In the genomic region with DNA sequence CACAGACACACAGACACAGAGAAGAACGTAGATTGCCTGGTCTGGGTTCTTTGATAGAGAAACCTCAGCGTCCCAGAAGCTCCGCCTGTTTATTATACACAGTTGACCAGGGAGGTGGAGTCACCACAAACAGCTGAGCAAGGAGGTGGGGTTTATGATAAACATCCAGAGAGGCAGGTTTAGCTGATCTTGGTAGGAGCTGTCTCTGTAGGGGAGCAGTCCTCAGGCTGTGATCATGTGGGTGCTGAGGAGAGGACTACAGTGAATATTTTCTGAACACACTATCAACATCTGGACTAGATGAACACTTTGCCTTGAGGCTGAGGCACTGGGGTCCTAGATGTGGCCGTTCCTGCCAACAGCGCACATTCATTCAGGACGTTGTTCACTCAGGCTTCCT, we compare ENCODE assay signal across 16 mouse cellular contexts.
DNase-seq lines count a peak whose midpoint lies in the region; ATAC-seq and TF ChIP-seq lines count a peak whose summit lies in the region.
"Had no signal": no experiment of that assay in that cellular context is flagged by ENCODE, and none has a peak within 500 bp of the region (broad histone marks: within the 10 kb centered on the region; RNA-seq: fewer than 3 reads in every experiment).

No protein-coding gene starts in this region.

- no peak for TF ChIP-seq EP300 in heart, adult 2 months (IDR thresholded peaks at IDR 0.05; ENCODE audit: insufficient read depth, low read depth, low read length)

- H3K27ac ChIP-seq in heart, embryonic 16.5 days (ENCODE audit: low read length), result peak overlapping the region; percentile 48
- no peak overlapping the region for H3K27ac ChIP-seq in heart, adult 2 months
- H3K27ac ChIP-seq in hindbrain, embryonic 16.5 days (ENCODE audit: low read depth, low read length), result no peak overlapping the region
- H3K27ac ChIP-seq: embryonic facial prominence, embryonic 13.5 days; hindbrain, embryonic 12.5 days; limb, embryonic 10.5 days; liver, embryonic 13.5 days had no signal

- intact Hi-C loops in heart, adult 2 months (cut with DNase I), result no loop called here

- no peaks in the 10 kb centered on the region for H3K9me3 ChIP-seq in heart, embryonic 16.5 days (replicated peaks; ENCODE audit: control insufficient read depth, low read length)
- H3K9me3 ChIP-seq in hindbrain, embryonic 16.5 days (ENCODE audit: control insufficient read depth, low read length), result 0 out of 2 replicates have a peak, but pooled peaks cover 2% of the 10 kb centered on the region
- H3K9me3 ChIP-seq: hindbrain, embryonic 12.5 days; limb, embryonic 10.5 days; liver, embryonic 13.5 days had no signal

- no peak for DNase-seq in heart, adult 2 months
- DNase-seq in NIH3T3 (ENCODE audit: low read depth), result peak; percentile 60
- peak; percentile 81 for DNase-seq in kidney, adult 9 months
- no peak for DNase-seq in frontal cortex, postnatal 25 days (ENCODE audit: low spot score in 2 of 2)
- no peak for DNase-seq in adrenal gland, adult 2 months
- DNase-seq: B cell, adult 2 months; cerebellum, adult 11-12 months; gastrocnemius, postnatal 25 days; layer of hippocampus, postnatal 36 days; liver, embryonic 13.5 days had no signal

- 69% methylated on average over 6 of the region's 6 CpGs for WGBS in heart, embryonic 16.5 days
- WGBS in heart, adult 2 months, result 71% methylated on average over 6 of the region's 6 CpGs
- 84% methylated on average over 6 of the region's 6 CpGs for WGBS in hindbrain, embryonic 16.5 days

- H3K36me3 ChIP-seq in heart, embryonic 16.5 days (ENCODE audit: control insufficient read depth, insufficient read depth), result no peaks in the 10 kb centered on the region
- no peaks in the 10 kb centered on the region for H3K36me3 ChIP-seq in heart, adult 2 months (ENCODE audit: control insufficient read depth, insufficient read depth, low read length)
- H3K36me3 ChIP-seq in hindbrain, embryonic 16.5 days (ENCODE audit: control insufficient read depth, insufficient read depth, low read length), result no peaks in the 10 kb centered on the region
- H3K36me3 ChIP-seq: embryonic facial prominence, embryonic 13.5 days; hindbrain, embryonic 12.5 days; limb, embryonic 10.5 days; liver, embryonic 13.5 days had no signal

- H3K9ac ChIP-seq in heart, embryonic 16.5 days (ENCODE audit: low read length), result no peak overlapping the region
- no peak overlapping the region for H3K9ac ChIP-seq in heart, adult 2 months (ENCODE audit: low read depth, low read length)
- H3K9ac ChIP-seq in hindbrain, embryonic 16.5 days (ENCODE audit: low read depth, low read length), result no peak overlapping the region
- H3K9ac ChIP-seq: embryonic facial prominence, embryonic 13.5 days; hindbrain, embryonic 12.5 days; liver, embryonic 13.5 days had no signal

- no peaks in the 10 kb centered on the region for H3K79me2 ChIP-seq in heart, adult 2 months (replicated peaks; ENCODE audit: control insufficient read depth, insufficient read depth, low read length)

- no peak for ATAC-seq in heart, embryonic 16.5 days (replicated peaks; ENCODE audit: extremely low read depth, insufficient read depth, low FRiP score)
- peak; percentile 39 for ATAC-seq in megakaryocyte progenitor cell, adult 5-6 weeks (replicated peaks; ENCODE audit: poor library complexity)
- ATAC-seq in hindbrain, embryonic 16.5 days, result no peak

- no peak for TF ChIP-seq POLR2A in heart, adult 2 months (IDR thresholded peaks at IDR 0.05; ENCODE audit: insufficient read depth, low read depth, low read length)

- H3K4me3 ChIP-seq in heart, embryonic 16.5 days (ENCODE audit: low read length), result no peak overlapping the region
- H3K4me3 ChIP-seq in heart, adult 2 months, result no peak overlapping the region
- H3K4me3 ChIP-seq in hindbrain, embryonic 16.5 days (ENCODE audit: low read length), result no peak overlapping the region
- H3K4me3 ChIP-seq: embryonic facial prominence, embryonic 13.5 days; hindbrain, embryonic 12.5 days; limb, embryonic 10.5 days; liver, embryonic 13.5 days had no signal

- TF ChIP-seq CTCF in heart, adult 2 months (IDR thresholded peaks at IDR 0.05), result no peak

- no peaks in the 10 kb centered on the region for H3K27me3 ChIP-seq in heart, embryonic 16.5 days (ENCODE audit: control insufficient read depth, insufficient read depth, low read length)
- no peaks in the 10 kb centered on the region for H3K27me3 ChIP-seq in heart, adult 2 months (ENCODE audit: control insufficient read depth, insufficient read depth, low read length)
- H3K27me3 ChIP-seq in hindbrain, embryonic 16.5 days (replicated peaks; ENCODE audit: control insufficient read depth, insufficient read depth, low read length), result no peaks in the 10 kb centered on the region
- H3K27me3 ChIP-seq: embryonic facial prominence, embryonic 13.5 days; hindbrain, embryonic 12.5 days; liver, embryonic 13.5 days had no signal

- H3K4me2 ChIP-seq in heart, embryonic 16.5 days (ENCODE audit: low read depth, low read length), result no peak overlapping the region
- H3K4me2 ChIP-seq in hindbrain, embryonic 16.5 days (ENCODE audit: low read length), result no peak overlapping the region
- H3K4me2 ChIP-seq: embryonic facial prominence, embryonic 13.5 days; hindbrain, embryonic 12.5 days; liver, embryonic 13.5 days had no signal

- H3K4me1 ChIP-seq in heart, embryonic 16.5 days (ENCODE audit: control insufficient read depth, insufficient read depth, low read length), result peaks cover 3% of the 10 kb centered on the region
- no peaks in the 10 kb centered on the region; the same call in 1 of the 2 replicates for H3K4me1 ChIP-seq in heart, adult 2 months (ENCODE audit: control insufficient read depth, insufficient read depth, low read length)
- no peaks in the 10 kb centered on the region for H3K4me1 ChIP-seq in hindbrain, embryonic 16.5 days (ENCODE audit: control insufficient read depth, insufficient read depth, low read depth, low read length)
- H3K4me1 ChIP-seq: hindbrain, embryonic 12.5 days; liver, embryonic 13.5 days had no signal

Comparison
In these comparisons a context has a peak if more than half of its experiments do, and no peak if none do; other contexts are left out.
1. DNase-seq: peak in NIH3T3 (single experiment) and kidney, adult 9 months (single experiment); none in heart, adult 2 months (0 of 2), frontal cortex, postnatal 25 days (0 of 2) and adrenal gland, adult 2 months (single experiment).